Mouse (Mus musculus): ENCODE measurements around the gene Mthfd1l. TPM values are rescaled to one million over a fixed set of nuclear protein-coding genes. Genes with fewer than 3 reads are reported as not detected.

The Mthfd1l gene
- polyA plus RNA-seq, 1 experiment, result 45.9 TPM

DNA sequence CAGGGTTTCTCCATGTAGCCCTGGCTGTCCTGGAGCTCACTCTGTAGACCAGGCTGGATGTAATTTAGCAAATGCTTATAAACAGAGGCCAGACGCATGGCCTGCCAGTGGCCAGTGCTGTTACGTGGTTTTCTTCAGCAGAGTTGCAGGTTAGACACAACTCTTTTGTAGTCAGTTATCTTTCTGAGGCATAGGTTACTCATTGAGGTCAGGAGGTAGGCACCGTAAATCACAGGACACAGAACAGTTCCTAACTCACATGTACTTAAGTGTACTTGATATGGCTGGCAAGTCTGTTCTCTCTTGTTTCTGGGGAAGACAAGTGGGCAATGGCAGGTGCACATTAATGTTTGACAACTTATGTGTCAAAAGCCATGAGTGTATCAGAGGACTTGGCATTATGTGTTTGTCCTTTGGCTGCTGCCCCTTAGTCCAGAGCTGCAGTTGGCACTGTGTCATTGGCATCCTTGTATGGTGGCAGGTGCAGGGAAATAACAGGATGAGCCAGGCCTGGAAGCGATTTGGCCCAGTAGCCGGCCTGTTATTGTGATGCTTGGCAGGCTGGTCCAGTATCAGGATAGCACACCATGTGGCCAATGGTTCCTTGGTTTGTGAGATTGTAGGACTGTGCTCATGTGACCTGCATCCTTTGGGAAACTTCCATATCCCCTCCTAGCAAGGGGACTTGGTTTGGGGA is 6.0 kb downstream of the Mthfd1l start:
- no peak overlapping the region for H3K4me2 ChIP-seq (ENCODE audit: low read depth)
- no peak for TF ChIP-seq SRF (IDR thresholded peaks at IDR 0.05; ENCODE audit: control insufficient read depth, insufficient read length, low read depth)
- TF ChIP-seq MAX (IDR thresholded peaks at IDR 0.05; ENCODE audit: low read depth), result no peak
- TF ChIP-seq TCF3 (IDR thresholded peaks at IDR 0.05; ENCODE audit: insufficient read length, low read depth), result no peak
- no peak for TF ChIP-seq USF1 (IDR thresholded peaks at IDR 0.05; ENCODE audit: low read depth)
- no peak for TF ChIP-seq CEBPB (IDR thresholded peaks at IDR 0.05; ENCODE audit: insufficient read depth, poor library complexity, severe bottlenecking)
- no peak for TF ChIP-seq TCF12 (IDR thresholded peaks at IDR 0.05; ENCODE audit: insufficient read depth, poor library complexity, severe bottlenecking)
- TF ChIP-seq MYOG (IDR thresholded peaks at IDR 0.05; ENCODE audit: control insufficient read depth in 1 of 3, insufficient read depth in 1 of 3, insufficient read length in 2 of 3, low read depth in 2 of 3), result no peak
- TF ChIP-seq E2F4 (IDR thresholded peaks at IDR 0.05; ENCODE audit: insufficient read depth), result no peak
- TF ChIP-seq MYOD1 (IDR thresholded peaks at IDR 0.05; ENCODE audit: control insufficient read depth in 1 of 3, insufficient read length in 2 of 3, low read depth in 2 of 3), result no peak
- no peak for TF ChIP-seq POLR2AphosphoS2 (IDR thresholded peaks at IDR 0.05; ENCODE audit: insufficient read length, low read depth)
- no peak for TF ChIP-seq POLR2A (IDR thresholded peaks at IDR 0.05; ENCODE audit: insufficient read length, low read depth)
- TF ChIP-seq REST (IDR thresholded peaks at IDR 0.05; ENCODE audit: insufficient read depth, insufficient read length), result no peak
- no peak overlapping the region for H3ac ChIP-seq (ENCODE audit: control insufficient read depth, insufficient read length)
- H3K79me2 ChIP-seq (ENCODE audit: control insufficient read depth, insufficient read depth), result peaks cover 35% of the 10 kb centered on the region
- H3K27me3 ChIP-seq (ENCODE audit: control insufficient read depth, insufficient read depth, insufficient read length), result no peaks in the 10 kb centered on the region
- H3K4me3 ChIP-seq, result no peak overlapping the region
- peaks cover 43% of the 10 kb centered on the region for H3K36me3 ChIP-seq (ENCODE audit: control insufficient read depth, insufficient read depth)

DNA sequence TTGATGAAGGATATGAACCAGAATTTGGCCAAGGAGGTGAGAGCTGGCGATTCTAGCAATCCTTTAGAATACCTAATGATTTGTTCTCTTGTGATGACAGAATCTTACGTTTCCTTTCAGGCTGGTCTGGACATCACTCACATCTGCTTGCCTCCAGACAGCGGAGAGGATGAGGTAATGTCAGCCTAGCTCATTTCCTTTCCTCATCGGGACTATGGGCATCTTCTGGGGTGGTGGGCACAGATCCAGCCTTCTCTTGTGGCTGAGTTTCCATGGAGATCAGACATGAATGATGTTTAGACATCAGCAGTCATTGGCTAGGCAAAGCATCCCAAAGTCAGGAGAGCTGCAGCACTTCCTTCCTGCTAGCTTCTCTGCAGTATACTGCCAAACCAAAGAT is 7.3 kb downstream of the Mthfd1l start:
- Histone ChIP-seq H3K36me3 (ENCODE audit: control insufficient read depth, insufficient read depth) (peaks cover 52% of the 10 kb centered on the region), H3K79me2 (ENCODE audit: control insufficient read depth, insufficient read depth) (peaks cover 22% of the 10 kb centered on the region), H3K4me3 (no peak overlapping the region), H3K4me2 (ENCODE audit: low read depth) (no peak overlapping the region), H3K27me3 (ENCODE audit: control insufficient read depth, insufficient read depth, insufficient read length) (no peaks in the 10 kb centered on the region), H3ac (ENCODE audit: control insufficient read depth, insufficient read length) (no peak overlapping the region)
- TF ChIP-seq POLR2AphosphoS2 (IDR thresholded peaks at IDR 0.05; ENCODE audit: insufficient read length, low read depth) (no peak), SRF (IDR thresholded peaks at IDR 0.05; ENCODE audit: control insufficient read depth, insufficient read length, low read depth) (no peak), USF1 (IDR thresholded peaks at IDR 0.05; ENCODE audit: low read depth) (no peak), MYOG (IDR thresholded peaks at IDR 0.05; ENCODE audit: control insufficient read depth in 1 of 3, insufficient read depth in 1 of 3, insufficient read length in 2 of 3, low read depth in 2 of 3) (no peak), TCF3 (IDR thresholded peaks at IDR 0.05; ENCODE audit: insufficient read length, low read depth) (no peak), REST (IDR thresholded peaks at IDR 0.05; ENCODE audit: insufficient read depth, insufficient read length) (no peak)

DNA sequence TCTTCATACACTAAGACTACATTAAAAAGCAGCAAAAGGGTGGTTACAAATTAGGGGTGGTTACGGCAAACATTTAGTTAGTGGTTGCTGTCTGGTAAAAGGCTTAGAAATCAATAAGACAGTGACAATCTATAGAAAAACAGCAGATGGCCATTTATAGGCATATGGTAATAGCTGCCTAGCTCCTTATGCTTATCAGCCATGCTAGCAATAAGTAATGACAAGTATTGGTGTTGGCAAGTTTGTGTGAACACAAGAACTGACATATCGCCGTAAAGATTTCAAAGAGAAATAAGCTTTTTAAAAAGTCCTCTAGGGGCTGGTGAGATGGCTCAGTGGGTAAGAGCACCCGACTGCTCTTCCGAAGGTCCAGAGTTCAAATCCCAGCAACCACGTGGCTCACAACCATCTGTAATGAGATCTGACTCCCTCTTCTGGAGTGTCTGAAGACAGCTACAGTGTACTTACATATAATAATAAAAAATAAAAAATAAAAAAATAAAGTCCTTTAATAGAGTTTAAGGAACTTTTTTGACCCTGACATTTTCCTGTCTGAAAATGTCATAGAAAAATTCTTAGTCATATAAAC is 17.5 kb downstream of the Mthfd1l start:
- H3ac ChIP-seq (ENCODE audit: control insufficient read depth, insufficient read length), result no peak overlapping the region
- no peak overlapping the region for H3K4me3 ChIP-seq
- H3K36me3 ChIP-seq (ENCODE audit: control insufficient read depth, insufficient read depth), result peaks cover 47% of the 10 kb centered on the region
- no peaks in the 10 kb centered on the region for H3K79me2 ChIP-seq (ENCODE audit: control insufficient read depth, insufficient read depth)
- H3K4me2 ChIP-seq (ENCODE audit: low read depth), result no peak overlapping the region
- no peak for TF ChIP-seq E2F4 (IDR thresholded peaks at IDR 0.05; ENCODE audit: insufficient read depth)
- no peak for TF ChIP-seq MYOD1 (IDR thresholded peaks at IDR 0.05; ENCODE audit: control insufficient read depth in 1 of 3, insufficient read length in 2 of 3, low read depth in 2 of 3)
- no peak for TF ChIP-seq CEBPB (IDR thresholded peaks at IDR 0.05; ENCODE audit: insufficient read depth, poor library complexity, severe bottlenecking)
- no peak for TF ChIP-seq REST (IDR thresholded peaks at IDR 0.05; ENCODE audit: insufficient read depth, insufficient read length)
- TF ChIP-seq MAX (IDR thresholded peaks at IDR 0.05; ENCODE audit: low read depth), result no peak
- TF ChIP-seq POLR2A (IDR thresholded peaks at IDR 0.05; ENCODE audit: insufficient read length, low read depth), result no peak
- H3K27me3 ChIP-seq (ENCODE audit: control insufficient read depth, insufficient read depth, insufficient read length), result no peaks in the 10 kb centered on the region

DNA sequence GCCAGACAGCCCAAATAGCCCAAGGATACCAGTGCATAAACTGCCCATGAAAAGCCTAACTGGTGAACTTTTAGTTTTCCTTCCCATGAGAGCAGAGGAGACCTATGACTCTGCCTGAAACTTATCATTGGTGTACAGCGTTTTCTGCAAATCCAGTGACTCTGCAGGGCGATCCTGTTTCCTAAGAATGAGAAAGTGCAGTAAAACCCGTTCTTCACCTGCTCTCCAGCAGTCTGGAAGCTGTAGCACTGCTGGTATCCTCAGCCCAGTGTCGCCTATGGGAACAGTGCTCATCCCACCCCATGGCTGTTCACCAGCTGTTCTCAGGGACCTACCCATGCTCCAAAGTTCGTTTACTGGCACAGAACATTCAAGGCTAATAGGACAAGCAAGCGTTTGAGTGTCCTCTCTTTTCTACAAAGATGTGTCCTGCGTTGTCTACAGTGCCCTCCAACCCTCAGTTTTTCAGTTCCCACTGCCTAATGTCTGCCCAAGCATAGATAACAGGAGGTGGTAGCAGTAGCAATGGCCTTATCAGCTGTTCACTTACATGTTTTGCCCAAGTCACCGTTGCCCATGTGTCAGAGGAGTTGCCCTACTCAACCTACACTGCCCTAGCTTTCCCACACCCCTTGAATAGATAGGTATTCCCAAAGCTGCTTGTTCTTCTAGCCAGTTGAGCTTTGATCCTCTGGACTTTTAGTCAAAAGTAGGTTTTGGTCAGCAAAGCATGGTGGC is 20.6 kb downstream of the Mthfd1l start:
- no peak overlapping the region for H3ac ChIP-seq (ENCODE audit: control insufficient read depth, insufficient read length)
- no peaks in the 10 kb centered on the region for H3K27me3 ChIP-seq (ENCODE audit: control insufficient read depth, insufficient read depth, insufficient read length)
- H3K79me2 ChIP-seq (ENCODE audit: control insufficient read depth, insufficient read depth), result no peaks in the 10 kb centered on the region
- peaks cover 43% of the 10 kb centered on the region for H3K36me3 ChIP-seq (ENCODE audit: control insufficient read depth, insufficient read depth)
- no peak overlapping the region for H3K4me3 ChIP-seq
- TF ChIP-seq MYOG (IDR thresholded peaks at IDR 0.05; ENCODE audit: control insufficient read depth in 1 of 3, insufficient read depth in 1 of 3, insufficient read length in 2 of 3, low read depth in 2 of 3), result no peak
- TF ChIP-seq MYOD1 (IDR thresholded peaks at IDR 0.05; ENCODE audit: control insufficient read depth in 1 of 3, insufficient read length in 2 of 3, low read depth in 2 of 3), result no peak
- TF ChIP-seq MAX (IDR thresholded peaks at IDR 0.05; ENCODE audit: low read depth), result no peak
- H3K4me2 ChIP-seq (ENCODE audit: low read depth), result no peak overlapping the region

DNA sequence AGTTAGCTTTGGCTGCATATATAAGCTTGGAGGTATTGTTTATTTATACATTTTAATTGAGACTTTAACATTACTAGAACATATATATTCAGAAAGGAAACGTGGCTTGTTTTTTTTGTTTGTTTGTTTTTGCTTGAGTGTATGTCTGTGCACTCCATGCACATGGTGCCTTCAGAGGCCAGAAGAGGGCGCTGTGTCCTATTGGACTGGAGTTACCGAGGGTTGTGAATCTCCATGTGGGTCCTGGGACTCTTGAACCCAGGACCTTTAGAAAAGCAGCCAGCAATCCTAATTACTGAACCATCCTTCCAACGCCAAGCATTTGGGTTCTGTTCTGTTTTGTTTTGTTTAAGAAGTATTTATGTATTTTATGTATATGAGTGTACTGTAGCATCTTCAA is 22.4 kb downstream of the Mthfd1l start:
- no peaks in the 10 kb centered on the region for H3K27me3 ChIP-seq (ENCODE audit: control insufficient read depth, insufficient read depth, insufficient read length)
- H3K4me3 ChIP-seq, result no peak overlapping the region
- peaks cover 29% of the 10 kb centered on the region for H3K36me3 ChIP-seq (ENCODE audit: control insufficient read depth, insufficient read depth)
- H3ac ChIP-seq (ENCODE audit: control insufficient read depth, insufficient read length), result no peak overlapping the region
- H3K4me2 ChIP-seq (ENCODE audit: low read depth), result no peak overlapping the region
- H3K79me2 ChIP-seq (ENCODE audit: control insufficient read depth, insufficient read depth), result no peaks in the 10 kb centered on the region
- no peak for TF ChIP-seq E2F4 (IDR thresholded peaks at IDR 0.05; ENCODE audit: insufficient read depth)

Data from myocyte (in vitro differentiated cells).